In the genomic region with DNA sequence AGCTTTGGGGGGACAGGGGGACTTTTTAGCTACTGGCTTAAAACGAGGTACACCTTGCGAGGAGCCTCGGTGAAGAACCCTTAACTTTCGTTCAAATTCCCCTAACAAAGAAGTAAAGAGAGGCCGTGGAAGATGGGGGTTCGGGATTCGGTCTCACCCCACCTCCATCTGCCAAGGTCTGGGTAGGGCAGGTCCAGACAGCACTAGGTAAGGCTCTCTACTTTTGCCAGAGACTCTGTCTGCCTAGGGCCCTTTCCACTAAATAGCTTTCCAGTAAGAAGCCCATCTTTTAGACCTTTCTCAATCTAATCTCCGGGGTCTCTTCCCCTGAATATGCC, we compare ENCODE assay signal across 8 mouse cellular contexts. TPM values are rescaled to one million over a fixed set of nuclear protein-coding genes. Genes with fewer than 3 reads are reported as not detected.
DNase-seq lines count a peak whose midpoint lies in the region; ATAC-seq and TF ChIP-seq lines count a peak whose summit lies in the region.

No protein-coding gene starts in this region.

- no peak for DNase-seq in layer of hippocampus, adult 2 months (ENCODE audit: low spot score in 2 of 2)
- DNase-seq in layer of hippocampus, adult 11-12 months (ENCODE audit: low spot score), result no peak
- peak; percentile 24 for DNase-seq in naive thymus-derived CD4-positive, alpha-beta T cell, adult 2 months (ENCODE audit: low read depth)
- DNase-seq in right cerebral cortex, postnatal 10 days (ENCODE audit: low spot score in 2 of 2), result no peak
- no peak for DNase-seq in frontal cortex, postnatal 14 days (ENCODE audit: low spot score in 2 of 2)
- DNase-seq in spleen, adult 12 weeks (ENCODE audit: low spot score), result no peak

- peak overlapping the region; percentile 63 for H3K4me3 ChIP-seq in layer of hippocampus, adult 2 months
- H3K4me3 ChIP-seq in cortical plate, adult 2 months (ENCODE audit: insufficient read depth, low read length), result peak overlapping the region; percentile 56
- H3K4me3 ChIP-seq in hindbrain, embryonic 15.5 days, result peak overlapping the region; percentile 64

- no peaks in the 10 kb centered on the region for H3K36me3 ChIP-seq in hindbrain, embryonic 15.5 days

- TF ChIP-seq CTCF in layer of hippocampus, adult 2 months (conservative IDR thresholded peaks at IDR 0.05), result no peak
- TF ChIP-seq CTCF in cortical plate, adult 2 months (IDR thresholded peaks at IDR 0.05; ENCODE audit: extremely low read depth, insufficient read depth, low read length), result no peak

- WGBS in hindbrain, embryonic 15.5 days, result 22% methylated on average over 8 of the region's 8 CpGs

- H3K27me3 ChIP-seq in hindbrain, embryonic 15.5 days, result no peaks in the 10 kb centered on the region

- peak overlapping the region; percentile 70 for H3K4me2 ChIP-seq in hindbrain, embryonic 15.5 days

- no peak overlapping the region for H3K9ac ChIP-seq in hindbrain, embryonic 15.5 days

- H3K27ac ChIP-seq in layer of hippocampus, adult 2 months, result no peak overlapping the region
- no peak overlapping the region for H3K27ac ChIP-seq in cortical plate, adult 2 months (ENCODE audit: insufficient read depth, low read length)
- H3K27ac ChIP-seq in hindbrain, embryonic 15.5 days (replicated peaks), result no peak overlapping the region

- ATAC-seq in hindbrain, embryonic 15.5 days (ENCODE audit: low FRiP score, low read depth), result no peak

- H3K9me3 ChIP-seq in hindbrain, embryonic 15.5 days, result no peaks in the 10 kb centered on the region

- no peak for TF ChIP-seq POLR2A in cortical plate, adult 2 months (IDR thresholded peaks at IDR 0.05; ENCODE audit: extremely low read depth, insufficient read depth, low read length)

- no peaks in the 10 kb centered on the region for H3K4me1 ChIP-seq in cortical plate, adult 2 months (ENCODE audit: control insufficient read depth, insufficient read depth, low read length)
- peaks cover 6% of the 10 kb centered on the region for H3K4me1 ChIP-seq in hindbrain, embryonic 15.5 days (replicated peaks)

RNA-seq across cellular contexts. Expression of gene Slc35g1, which starts 0.8 kb away (rescaled TPM):
- total RNA-seq in layer of hippocampus, adult 2 months (2021), result 1 to 10 TPM; 2.4 to 3.1 TPM
- polyA plus RNA-seq in cortical plate, adult 2 months (2012; rRNA removed), result 1.6 and 1.8 TPM in 2 replicates
- 1.1 TPM in 2 replicates for polyA plus RNA-seq in hindbrain, embryonic 15.5 days (2015; fragmentation: Nextera tagmentation; extraction: Ambion mirVana)
